Mouse (Mus musculus) ES-Bruce4 (cell line): ENCODE measurements around the gene Hivep3. TPM values are rescaled to one million over a fixed set of nuclear protein-coding genes. Genes with fewer than 3 reads are reported as not detected.

Source experiments
- H3K27ac ChIP-seq: 2 replicates; pipeline ENCODE4 v1.5.1; 2012; ENCODE audit warnings: low read length, inconsistent platforms; ENCODE audit not compliant: insufficient read depth
- H3K27me3 ChIP-seq: 2 replicates; pipeline ENCODE4 v1.6.1; 2012; ENCODE audit warnings: mild to moderate bottlenecking, low read length, inconsistent platforms; ENCODE audit not compliant: control insufficient read depth, poor library complexity, insufficient read depth, severe bottlenecking
- H3K36me3 ChIP-seq: 2 replicates; pipeline ENCODE4 v1.6.1; 2012; ENCODE audit warnings: inconsistent platforms, mild to moderate bottlenecking, low read length, moderate library complexity; ENCODE audit not compliant: control insufficient read depth, poor library complexity, insufficient read depth, severe bottlenecking
- H3K4me1 ChIP-seq: one replicate; pipeline ENCODE4 v1.8.1; 2011; ENCODE audit warnings: low read length; ENCODE audit not compliant: control insufficient read depth, insufficient read depth
- H3K4me3 ChIP-seq: 2 replicates; pipeline ENCODE4 v1.5.1; 2011; ENCODE audit warnings: low read depth, mild to moderate bottlenecking, low read length
- H3K9ac ChIP-seq: 2 replicates; pipeline ENCODE4 v1.6.1; 2012; ENCODE audit warnings: low read depth, mild to moderate bottlenecking, inconsistent platforms; ENCODE audit not compliant: poor library complexity, severe bottlenecking
- H3K9me3 ChIP-seq: replicated peaks from 2 replicates; pipeline ENCODE4 v1.6.1; 2012; ENCODE audit warnings: mild to moderate bottlenecking, low read length, inconsistent platforms; ENCODE audit not compliant: control insufficient read depth, poor library complexity, insufficient read depth, severe bottlenecking
- CTCF ChIP-seq: IDR thresholded peaks from one replicate; pipeline ENCODE4 v1.8.1; 2011; ENCODE audit warnings: low read depth, low read length
- EP300 ChIP-seq: IDR thresholded peaks from 2 replicates; pipeline ENCODE4 v1.6.1; 2011; ENCODE audit warnings: low read depth, low read length; ENCODE audit not compliant: insufficient read depth
- POLR2A ChIP-seq: IDR thresholded peaks from one replicate; pipeline ENCODE4 v1.8.1; 2011; ENCODE audit warnings: low read length; ENCODE audit not compliant: insufficient read depth
- polyA plus RNA-seq: library from polyadenylated mRNA; stranded (reverse); fragments of >200 nt; gene quantifications from 2 replicates; pipeline ENCODE4 v1.2.4, GENCODE M21; 2011; ENCODE audit warnings: low read depth; ENCODE audit not compliant: missing spikeins, insufficient read depth, insufficient read length

Hivep3 gene
- polyA plus RNA-seq, 1 experiment: 0.79 TPM

- no peaks in the 10 kb centered on the region for H3K9me3 ChIP-seq
These were observed 73.8 kb downstream of the Hivep3 start for GRCm38 (mm10) chr4:119807359-119807758.

GRCm38 (mm10) chr4:119809245-119809644, 75.7 kb downstream of the Hivep3 start:
- H3K27ac ChIP-seq: no peak overlapping the region
- H3K27me3 ChIP-seq: no peaks in the 10 kb centered on the region
- no peak for TF ChIP-seq EP300
- no peak for TF ChIP-seq POLR2A
- no peak for TF ChIP-seq CTCF
- no peak overlapping the region for H3K4me3 ChIP-seq
- no peaks in the 10 kb centered on the region for H3K4me1 ChIP-seq
- H3K9ac ChIP-seq: no peak overlapping the region
- H3K9me3 ChIP-seq: no peaks in the 10 kb centered on the region
- no peaks in the 10 kb centered on the region for H3K36me3 ChIP-seq

More at GRCm38 (mm10) chr4:119807359-119807758, 73.8 kb downstream of the Hivep3 start:
- no peak for TF ChIP-seq POLR2A
- TF ChIP-seq CTCF: no peak
- no peak for TF ChIP-seq EP300
- Histone ChIP-seq H3K4me3 (no peak overlapping the region), H3K4me1 (no peaks in the 10 kb centered on the region), H3K36me3 (no peaks in the 10 kb centered on the region), H3K27me3 (no peaks in the 10 kb centered on the region), H3K27ac (no peak overlapping the region), H3K9ac (no peak overlapping the region)

GRCm38 (mm10) chr4:119812775-119813174, 79.2 kb downstream of the Hivep3 start:
- H3K36me3 ChIP-seq: no peaks in the 10 kb centered on the region
- peaks cover 5% of the 10 kb centered on the region for H3K4me1 ChIP-seq
- H3K4me3 ChIP-seq: no peak overlapping the region
- no peak for TF ChIP-seq EP300
- no peak for TF ChIP-seq POLR2A
- no peak for TF ChIP-seq CTCF
- no peaks in the 10 kb centered on the region for H3K27me3 ChIP-seq
- H3K27ac ChIP-seq: no peak overlapping the region
- no peak overlapping the region for H3K9ac ChIP-seq
- H3K9me3 ChIP-seq: no peaks in the 10 kb centered on the region

GRCm38 (mm10) chr4:119813500-119814184, 80.1 kb downstream of the Hivep3 start:
- H3K27ac ChIP-seq: no peak overlapping the region
- H3K9ac ChIP-seq: no peak overlapping the region
- no peaks in the 10 kb centered on the region for H3K27me3 ChIP-seq
- H3K36me3 ChIP-seq: no peaks in the 10 kb centered on the region
- H3K4me3 ChIP-seq: no peak overlapping the region
- H3K4me1 ChIP-seq: peaks cover 5% of the 10 kb centered on the region
- no peaks in the 10 kb centered on the region for H3K9me3 ChIP-seq
- TF ChIP-seq CTCF (no peak), EP300 (no peak), POLR2A (no peak)

GRCm38 (mm10) chr4:119814185-119815132, 80.9 kb downstream of the Hivep3 start:
- no peaks in the 10 kb centered on the region for H3K36me3 ChIP-seq
- H3K9me3 ChIP-seq: no peaks in the 10 kb centered on the region
- H3K27ac ChIP-seq: no peak overlapping the region
- peak overlapping the region; percentile 56 for H3K9ac ChIP-seq
- no peaks in the 10 kb centered on the region for H3K27me3 ChIP-seq
- peaks cover 5% of the 10 kb centered on the region for H3K4me1 ChIP-seq
- peak overlapping the region; percentile 59 for H3K4me3 ChIP-seq
- TF ChIP-seq EP300 (no peak), POLR2A (no peak)
